In genomic region chr12:54382965-54383364, GRCm38 (mm10) we compare ENCODE assay signal across 20 mouse cellular contexts.
"Had no signal": no experiment of that assay in that cellular context is flagged by ENCODE, and none has a peak within 500 bp of the region (broad histone marks: within the 10 kb centered on the region; RNA-seq: fewer than 3 reads in every experiment).

No protein-coding gene starts in this region.

- DNase-seq: cerebellum, adult 8-10 months; cerebellum, adult 9-10 months; cerebellum, adult 9-11 months; cerebellum, postnatal 10 days; cerebellum, postnatal 14 days; cerebellum, postnatal 25 days; cerebellum, postnatal 36 days; embryo, embryonic 11 days; forebrain, postnatal 0 days; gastrocnemius, adult 2 months; gastrocnemius, postnatal 10 days; gastrocnemius, postnatal 14 days; gastrocnemius, postnatal 25 days; gastrocnemius, postnatal 36 days; heart, adult 18-20 months; heart, adult 2 months had no signal

- ATAC-seq: forebrain, embryonic 13.5 days; forebrain, embryonic 14.5 days; forebrain, embryonic 15.5 days; forebrain, embryonic 16.5 days; forebrain, postnatal 0 days had no signal
